Mouse (Mus musculus) monocyte, adult 5-6 weeks (primary cell): ENCODE measurements around the gene Pusl1. TPM values are rescaled to one million over a fixed set of nuclear protein-coding genes. Genes with fewer than 3 reads are reported as not detected.

Experiments
- ATAC-seq: fragments of 153-309, 156-312 bp; replicated peaks from 2 replicates; pipeline ENCODE4 v1.8.0; 2017; ENCODE audit warnings: mild to moderate bottlenecking; ENCODE audit not compliant: low TSS enrichment, insufficient number of reproducible peaks, severe bottlenecking, poor library complexity, low FRiP score
- total RNA-seq: library from RNA; stranded (forward); fragments of 200-1000, 200-491, 200-594 nt; gene quantifications from 3 replicates; pipeline ENCODE4 v1.2.3, GENCODE M21; 2017

Pusl1 gene
- total RNA-seq = 3.8 to 12.8 TPM (median 10.3 TPM) in 3 replicates

- ATAC-seq = peak; percentile 68
These were observed at the start of gene Pusl1, which contains the start of gene Acap3 for GRCm38 (mm10) chr4:155891551-155892001. Pusl1 (minus strand) TSS chr4:155891781. Acap3 (plus strand) TSS chr4:155891822.

GRCm38 (mm10) chr4:155932031-155932430 lies 40.5 kb upstream of the Pusl1 start:
- no peak for ATAC-seq

- ATAC-seq = no peak
These were observed 17.2 kb upstream of the Pusl1 start for GRCm38 (mm10) chr4:155908751-155909150.

- no peak for ATAC-seq
These were observed 16.7 kb upstream of the Pusl1 start for GRCm38 (mm10) chr4:155908281-155908680.

GRCm38 (mm10) chr4:155907003-155907402 lies 15.4 kb upstream of the Pusl1 start:
- ATAC-seq = no peak

GRCm38 (mm10) chr4:155906125-155906524 lies 14.5 kb upstream of the Pusl1 start:
- ATAC-seq = no peak

- ATAC-seq = no peak
These were observed 14.1 kb upstream of the Pusl1 start for GRCm38 (mm10) chr4:155905634-155906033.

- no peak for ATAC-seq
These were observed 12.9 kb upstream of the Pusl1 start for GRCm38 (mm10) chr4:155904318-155905102.

- ATAC-seq = no peak
These were observed 11.7 kb upstream of the Pusl1 start for GRCm38 (mm10) chr4:155903246-155903645.

- ATAC-seq = no peak
These were observed 9.6 kb upstream of the Pusl1 start for GRCm38 (mm10) chr4:155901205-155901604.

GRCm38 (mm10) chr4:155899355-155899754 lies 7.8 kb upstream of the Pusl1 start:
- ATAC-seq = no peak

- ATAC-seq = no peak
These were observed 6.7 kb upstream of the Pusl1 start for GRCm38 (mm10) chr4:155898318-155898717.

- no peak for ATAC-seq
These were observed 4.9 kb upstream of the Pusl1 start for GRCm38 (mm10) chr4:155896461-155896860.

- ATAC-seq = no peak
These were observed 4.2 kb upstream of the Pusl1 start for GRCm38 (mm10) chr4:155895826-155896225.

GRCm38 (mm10) chr4:155895216-155895615 lies 3.6 kb upstream of the Pusl1 start:
- ATAC-seq = no peak

GRCm38 (mm10) chr4:155894311-155894881 lies 2.8 kb upstream of the Pusl1 start:
- ATAC-seq = no peak

GRCm38 (mm10) chr4:155893212-155893690 lies 1.7 kb upstream of the Pusl1 start:
- no peak for ATAC-seq

GRCm38 (mm10) chr4:155892438-155893211 lies 1.0 kb upstream of the Pusl1 start:
- ATAC-seq = no peak

GRCm38 (mm10) chr4:155892017-155892416 lies 436 bp upstream of the Pusl1 start:
- ATAC-seq = peak; percentile 49
